Mouse (Mus musculus) urinary bladder, postnatal 14 days (tissue): ENCODE measurements at regions not wholly inside any gene's neighbourhood (a gene's known extent, or its start where the extent isn't known, plus 50 kb on each side); places are given as distances from the start of the nearest gene placed in this dataset.

Source experiments
- DNase-seq: peaks from one replicate; pipeline ENCODE4 v3.0.0; 2021; ENCODE audit warnings: low spot score

DNA sequence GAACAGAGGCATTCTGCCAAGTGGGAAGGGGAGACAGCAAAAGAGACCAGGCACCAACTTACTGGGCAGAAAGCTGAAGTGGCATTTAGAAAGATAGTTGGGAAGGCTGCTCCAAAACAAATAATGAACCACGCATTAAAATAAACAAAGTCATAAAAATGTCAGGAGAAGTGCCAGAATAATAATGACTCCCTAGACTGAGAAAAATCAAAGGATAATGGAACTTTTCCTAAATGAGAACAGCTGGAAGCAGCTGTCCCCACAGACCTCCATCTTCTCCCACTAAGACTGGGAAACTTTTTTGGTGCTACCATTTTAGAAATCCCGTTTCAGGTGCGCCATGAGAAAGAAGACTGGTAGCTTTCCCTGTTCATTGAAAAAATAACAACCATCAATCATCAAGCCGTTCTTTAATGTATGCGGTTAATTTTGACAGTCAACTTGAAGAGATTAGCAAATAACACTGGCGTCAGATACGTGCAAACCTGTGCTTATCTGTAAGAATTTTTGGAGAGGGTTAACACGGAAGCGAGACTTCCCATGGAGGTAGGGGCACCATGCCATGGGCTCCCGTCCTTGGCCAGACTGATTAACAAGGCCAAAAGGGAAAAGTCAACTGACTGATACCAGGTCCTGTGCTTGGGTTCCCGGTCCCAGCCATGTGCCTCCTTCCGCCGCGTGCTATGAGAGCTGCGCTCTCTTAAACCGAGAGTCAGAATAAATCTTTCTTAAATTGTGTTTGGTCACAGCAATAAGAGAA lies 286.1 kb upstream of the Id4 start:
- no peak for DNase-seq

DNA sequence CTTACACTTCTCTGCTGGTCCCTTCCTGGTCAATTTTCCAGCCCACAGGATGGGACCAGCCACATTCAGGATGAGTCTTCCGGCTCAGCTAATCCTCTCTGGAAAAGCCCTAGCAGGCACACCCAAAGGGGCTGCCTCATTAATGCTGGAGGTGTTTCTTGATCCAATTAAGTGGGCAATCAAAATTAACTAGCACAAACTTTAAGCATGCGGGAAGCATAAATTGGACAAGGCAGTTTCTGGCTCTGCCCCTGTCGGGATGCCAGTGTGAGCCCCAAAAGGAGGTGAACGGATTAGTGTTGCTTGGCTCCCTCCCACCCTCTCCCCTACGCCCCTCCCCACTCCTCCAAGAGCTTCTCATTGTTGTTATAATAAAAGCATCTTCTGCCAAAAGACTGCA lies 262.5 kb upstream of the Id4 start:
- DNase-seq: no peak

DNA sequence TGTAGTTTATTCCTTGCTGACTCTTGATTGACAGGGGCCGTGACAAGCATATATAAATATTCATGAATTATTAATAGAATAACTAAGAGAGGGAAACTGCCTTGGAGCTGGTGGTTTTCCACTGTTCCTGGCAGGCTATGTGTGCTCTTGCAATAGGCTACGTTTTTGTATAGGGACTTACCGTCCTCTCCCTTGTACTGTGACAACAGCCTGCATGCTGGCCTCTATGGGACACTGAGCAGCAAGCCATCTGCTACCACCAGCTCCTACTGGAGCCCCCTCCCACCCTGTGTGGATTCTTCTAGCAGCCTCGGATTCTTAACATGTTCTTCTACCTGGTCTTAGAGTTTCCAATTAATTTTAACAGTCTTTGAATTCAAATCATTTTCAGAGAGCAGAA lies 261.6 kb upstream of the Id4 start:
- no peak for DNase-seq

- DNase-seq: peak; percentile 43
Measured at GRCm38 (mm10) chr13:48003126-48003525, 257.9 kb upstream of the Id4 start.

DNA sequence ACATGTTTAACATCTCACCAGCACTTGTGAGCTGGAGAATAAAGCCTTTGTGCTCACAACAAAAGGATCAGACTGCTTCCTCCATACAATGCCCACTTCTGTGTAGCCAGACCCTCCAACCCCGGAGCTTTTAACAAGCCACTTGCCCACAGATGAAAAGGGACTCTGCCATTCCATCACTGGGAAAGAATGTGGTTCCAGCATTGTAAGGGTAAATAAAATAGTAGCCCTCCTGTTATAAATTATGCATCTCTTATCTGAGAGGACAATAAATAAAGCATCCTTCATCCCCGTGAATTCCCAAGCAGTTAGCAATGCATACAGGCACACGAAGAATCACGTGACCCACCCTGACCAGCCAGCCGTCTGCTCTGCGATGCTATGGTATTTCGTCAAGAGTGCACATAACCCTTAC lies 247.7 kb upstream of the Id4 start:
- DNase-seq: no peak

- DNase-seq: no peak
Measured at GRCm38 (mm10) chr13:48015296-48015695, 245.7 kb upstream of the Id4 start.

DNA sequence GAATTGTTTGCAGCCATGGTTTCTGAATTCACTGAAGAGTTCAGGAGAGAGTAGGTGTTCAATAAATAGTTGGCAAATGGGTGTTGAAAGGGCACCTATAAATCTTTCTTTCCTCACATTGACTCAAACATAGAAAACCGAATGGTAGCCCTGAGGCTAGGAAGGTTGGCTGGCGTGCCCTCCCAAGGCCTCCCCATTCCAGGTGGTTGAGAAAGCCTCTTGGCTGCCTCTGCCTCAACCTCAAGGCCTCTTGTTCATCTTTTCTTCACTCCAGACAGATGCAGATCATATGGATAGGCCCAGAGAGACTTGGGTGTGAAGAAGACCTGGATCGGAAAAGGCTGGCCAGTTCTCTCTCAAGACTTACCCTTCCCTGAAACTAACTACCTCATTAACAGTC lies 245.0 kb upstream of the Id4 start:
- no peak for DNase-seq

GRCm38 (mm10) chr13:48016606-48017005 lies 244.4 kb upstream of the Id4 start:
- peak; percentile 39 for DNase-seq

DNA sequence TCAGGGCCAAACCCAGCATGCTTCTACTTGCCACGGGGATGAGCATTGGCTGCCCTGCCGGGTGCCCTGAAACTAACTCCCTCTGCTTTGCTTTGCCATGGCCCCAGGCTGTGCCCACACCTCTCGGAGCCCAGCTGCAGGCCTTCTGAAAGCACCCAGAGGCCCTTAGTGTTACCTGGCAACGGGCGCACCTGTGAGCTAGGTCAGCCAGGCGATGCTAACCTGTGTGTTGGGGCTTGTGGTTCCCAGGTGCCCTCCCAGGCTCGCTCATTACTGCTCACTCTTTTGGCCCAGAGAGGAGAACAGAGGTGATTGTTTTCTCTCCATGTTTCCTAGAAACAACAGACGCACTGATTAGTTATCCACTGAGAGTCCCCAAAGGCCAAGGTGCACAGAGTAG lies 243.4 kb upstream of the Id4 start:
- DNase-seq: peak; percentile 26

- no peak for DNase-seq
Measured at GRCm38 (mm10) chr13:48018606-48019005, 242.4 kb upstream of the Id4 start.

DNA sequence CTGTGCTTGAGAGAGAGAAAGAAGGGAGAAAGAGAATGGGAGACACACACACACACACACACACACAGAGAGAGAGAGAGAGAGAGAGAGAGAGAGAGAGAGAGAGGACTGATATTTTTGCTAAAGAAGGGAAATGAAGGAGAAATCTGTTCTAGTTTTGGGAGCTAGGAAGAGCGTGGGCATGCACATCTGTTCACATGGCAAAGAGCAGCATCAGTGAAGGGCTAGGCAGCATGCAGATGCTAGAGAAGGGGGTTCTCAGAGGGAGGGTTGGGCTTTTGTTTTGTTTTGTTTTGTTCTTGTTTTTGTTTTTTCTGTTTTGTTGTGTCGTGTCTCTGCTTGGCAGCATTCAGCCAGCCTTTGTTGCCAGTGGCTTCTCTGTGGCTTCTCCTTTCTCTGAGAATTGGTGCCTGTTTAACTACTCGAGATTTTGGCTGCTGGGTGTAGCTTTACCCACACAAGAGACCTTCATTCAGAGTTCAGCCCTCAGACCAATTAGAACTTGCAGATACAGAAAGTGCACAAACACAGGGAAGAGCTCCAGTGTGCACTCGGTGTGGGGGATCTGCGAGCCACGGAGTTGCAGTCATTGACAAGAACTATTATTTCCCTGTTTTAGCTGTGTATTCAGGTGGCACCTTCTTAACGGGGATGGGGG lies 237.9 kb upstream of the Id4 start:
- no peak for DNase-seq

- peak; percentile 67 for DNase-seq
Measured at GRCm38 (mm10) chr13:48027775-48028489, 233.1 kb upstream of the Id4 start.

DNA sequence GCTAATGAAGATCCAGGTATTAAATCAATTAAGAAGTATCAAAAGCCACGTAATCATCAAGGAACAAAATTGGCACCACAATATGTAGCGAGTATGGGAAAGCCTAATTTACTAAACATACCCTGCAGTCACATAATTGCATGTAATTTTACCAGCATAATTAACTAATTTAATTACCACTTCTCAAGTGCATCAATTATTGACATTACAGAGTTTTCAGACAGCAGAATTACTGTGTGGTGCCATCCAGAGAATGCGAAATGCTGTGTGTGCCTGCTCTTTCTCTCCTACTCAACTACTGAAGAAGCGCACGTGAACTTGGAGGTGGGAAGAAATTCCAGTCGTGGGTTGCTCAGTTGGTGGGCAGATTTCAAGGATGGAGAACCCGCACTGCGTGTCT lies 229.5 kb upstream of the Id4 start:
- no peak for DNase-seq

- DNase-seq: no peak
Measured at GRCm38 (mm10) chr13:48042172-48042571, 218.9 kb upstream of the Id4 start.

DNA sequence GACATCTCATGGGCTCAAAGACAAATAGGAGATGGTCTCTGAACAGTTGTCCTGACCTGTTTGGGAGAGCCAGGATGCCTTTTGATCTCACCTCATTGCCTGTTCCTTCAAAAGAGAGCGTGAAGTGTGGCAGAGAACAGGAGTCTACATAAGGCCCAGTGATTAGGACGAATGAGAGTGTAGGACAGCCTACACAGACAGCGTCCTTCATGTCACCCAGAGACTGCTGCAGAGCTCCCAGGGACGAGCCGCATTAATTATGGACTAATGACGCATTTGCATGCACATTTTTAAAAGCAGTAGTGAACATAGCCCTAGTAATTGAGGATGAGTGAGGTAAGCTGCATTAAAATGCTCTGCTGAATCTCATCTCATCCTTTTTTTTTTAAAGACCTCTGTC lies 218.5 kb upstream of the Id4 start:
- no peak for DNase-seq

GRCm38 (mm10) chr13:48046201-48046750 lies 214.8 kb upstream of the Id4 start:
- no peak for DNase-seq

GRCm38 (mm10) chr13:48049796-48050195 lies 211.2 kb upstream of the Id4 start:
- no peak for DNase-seq

DNA sequence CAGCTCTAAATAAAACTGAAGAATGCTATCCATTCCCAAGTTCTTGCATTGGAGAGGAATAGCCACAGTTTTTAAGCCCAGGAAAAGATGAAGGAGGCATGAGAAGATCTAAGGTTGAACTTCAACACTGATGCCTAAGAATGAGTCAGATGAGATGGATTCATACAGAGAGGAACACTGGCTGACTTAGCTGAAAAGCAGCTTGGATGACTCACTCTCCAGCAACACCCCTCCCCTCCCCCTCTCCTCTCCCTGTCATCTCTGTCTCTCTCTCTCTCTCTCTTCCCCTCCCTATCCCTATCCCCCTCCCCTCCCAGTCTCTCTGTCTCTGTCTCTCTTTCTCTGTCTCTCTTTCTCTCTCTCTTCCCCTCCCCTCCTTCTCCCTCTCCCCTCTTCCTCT lies 186.4 kb upstream of the Id4 start:
- peak; percentile 52 for DNase-seq

DNA sequence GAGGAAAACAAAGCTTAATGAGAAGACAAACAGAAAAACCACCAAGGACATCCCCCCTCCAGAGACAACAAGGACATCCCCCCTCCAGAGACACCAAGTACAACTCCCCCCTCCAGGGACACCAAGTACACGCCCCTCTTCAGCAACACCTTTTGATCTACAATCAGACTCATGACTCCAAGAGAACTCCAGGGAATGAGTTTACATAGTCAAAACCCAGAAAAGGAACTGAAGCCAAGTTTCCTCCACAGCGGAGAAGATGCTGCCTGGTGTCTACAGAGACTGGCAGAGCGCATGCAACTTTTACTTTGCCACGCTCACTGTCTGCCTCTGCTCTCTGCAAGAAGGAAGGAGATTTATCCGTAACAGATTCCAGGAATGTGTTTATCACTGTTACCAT lies 185.7 kb upstream of the Id4 start:
- peak; percentile 12 for DNase-seq

GRCm38 (mm10) chr13:48078214-48078613 lies 182.8 kb upstream of the Id4 start:
- no peak for DNase-seq

GRCm38 (mm10) chr13:48083294-48083693 lies 177.7 kb upstream of the Id4 start:
- no peak for DNase-seq

GRCm38 (mm10) chr13:48083807-48084206 lies 177.2 kb upstream of the Id4 start:
- DNase-seq: no peak
